9 mouse cellular contexts compared by ENCODE assay signal in the genomic region with DNA sequence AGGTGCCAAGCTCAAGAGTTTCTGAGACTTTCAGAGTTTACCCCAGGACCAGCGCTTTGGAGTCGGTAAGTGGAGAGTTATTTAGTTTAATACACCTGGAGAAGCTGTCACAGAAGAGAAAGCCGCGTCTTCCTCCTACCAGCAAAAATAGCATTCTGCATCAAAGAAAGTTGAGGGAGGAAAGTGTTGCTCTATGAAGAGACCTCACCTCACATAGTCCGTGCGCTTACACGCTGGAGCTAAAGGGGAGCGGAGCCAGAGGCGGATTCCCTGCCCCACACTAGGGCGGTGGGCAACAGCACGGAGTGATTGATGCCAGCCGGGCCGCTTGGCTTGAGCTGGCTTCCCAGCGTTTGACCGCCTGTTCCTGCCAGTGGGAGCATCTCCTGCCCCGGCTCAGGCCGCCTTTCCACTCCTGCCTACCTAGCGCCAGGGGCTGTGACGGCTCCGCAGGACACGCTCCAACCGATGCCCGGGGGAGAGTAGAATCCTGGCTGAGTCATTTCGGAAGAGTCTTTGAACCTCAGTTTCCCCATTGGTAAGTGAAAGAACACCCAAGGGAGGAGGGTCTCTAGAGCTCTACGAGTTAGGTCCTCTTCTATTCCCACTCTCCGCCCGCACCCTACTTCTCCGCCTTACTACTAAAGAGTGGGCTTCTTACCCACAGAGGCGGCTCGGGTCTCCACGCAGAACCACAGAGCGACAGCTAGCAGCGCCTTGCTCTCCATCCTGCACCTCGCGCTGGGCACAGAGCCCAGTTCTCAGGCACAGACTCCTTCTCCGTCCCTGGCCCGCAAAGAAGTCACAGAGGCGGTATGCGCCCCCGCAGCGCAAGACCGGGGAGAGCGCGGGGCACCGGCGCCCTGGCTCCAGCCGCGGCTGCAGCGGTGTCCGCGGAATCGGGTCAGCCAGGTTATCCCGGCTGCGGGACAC. TPM values are rescaled to one million over a fixed set of nuclear protein-coding genes. Genes with fewer than 3 reads are reported as not detected.
A peak's percentile ranks its signal among the peaks of the same experiment; 100 is the strongest.
DNase-seq lines count a peak whose midpoint lies in the region; ATAC-seq lines count a peak whose summit lies in the region.
"Had no signal": no experiment of that assay in that cellular context is flagged by ENCODE, and none has a peak within 500 bp of the region (broad histone marks: within the 10 kb centered on the region; RNA-seq: fewer than 3 reads in every experiment).

No protein-coding gene starts in this region.

- H3K4me3 ChIP-seq in erythroblast, embryonic 14.5 days (replicated peaks) = peak overlapping the region; percentile 35
- H3K4me3 ChIP-seq in hindbrain, embryonic 11.5 days (ENCODE audit: low read depth, low read length) = peak overlapping the region; percentile 61
- H3K4me3 ChIP-seq in liver, embryonic 11.5 days (ENCODE audit: low read depth, low read length) = peak overlapping the region; percentile 64
- peak overlapping the region; percentile 60 for H3K4me3 ChIP-seq in neural tube, embryonic 12.5 days

- peaks cover 5% of the 10 kb centered on the region; the same call in 1 of the 2 replicates for H3K9me3 ChIP-seq in erythroblast, embryonic 14.5 days (ENCODE audit: control insufficient read depth, low read length)
- H3K9me3 ChIP-seq in hindbrain, embryonic 11.5 days (ENCODE audit: control insufficient read depth, low read length) = no peaks in the 10 kb centered on the region
- no peaks in the 10 kb centered on the region for H3K9me3 ChIP-seq in liver, embryonic 11.5 days (ENCODE audit: control insufficient read depth, low read length)
- H3K9me3 ChIP-seq in neural tube, embryonic 12.5 days = no peaks in the 10 kb centered on the region

- peak overlapping the region; percentile 56 for H3K9ac ChIP-seq in hindbrain, embryonic 11.5 days (ENCODE audit: low read depth, low read length)
- H3K9ac ChIP-seq in liver, embryonic 11.5 days (ENCODE audit: low read depth, low read length) = peak overlapping the region; percentile 62
- peak overlapping the region; percentile 61 for H3K9ac ChIP-seq in neural tube, embryonic 12.5 days

- peak overlapping the region; percentile 58; the same call in 1 of the 2 replicates for H3K27ac ChIP-seq in hindbrain, embryonic 11.5 days (ENCODE audit: low read depth, low read length)
- H3K27ac ChIP-seq in liver, embryonic 11.5 days (ENCODE audit: low read depth, low read length) = 0 out of 2 replicates have a peak overlapping the region, but pooled peaks have one; percentile 19
- H3K27ac ChIP-seq in neural tube, embryonic 12.5 days = no peak overlapping the region

- peaks cover 4% of the 10 kb centered on the region; the same call in 1 of the 2 replicates for H3K4me1 ChIP-seq in erythroblast, embryonic 14.5 days (ENCODE audit: control insufficient read depth)
- peaks cover 5% of the 10 kb centered on the region; the same call in 1 of the 2 replicates for H3K4me1 ChIP-seq in hindbrain, embryonic 11.5 days (replicated peaks; ENCODE audit: control insufficient read depth, insufficient read depth, low read length)
- peaks cover 11% of the 10 kb centered on the region for H3K4me1 ChIP-seq in liver, embryonic 11.5 days (replicated peaks; ENCODE audit: control insufficient read depth, insufficient read depth, low read length)
- H3K4me1 ChIP-seq in neural tube, embryonic 12.5 days = peaks cover 16% of the 10 kb centered on the region

- under 1% methylated on average over 52 of the region's 54 CpGs for WGBS in hindbrain, embryonic 11.5 days
- WGBS in liver, embryonic 11.5 days = 2% methylated on average over 54 of the region's 54 CpGs
- WGBS in neural tube, embryonic 12.5 days = 2% methylated on average over 54 of the region's 54 CpGs

- H3K36me3 ChIP-seq in erythroblast, embryonic 14.5 days (ENCODE audit: control insufficient read depth) = no peaks in the 10 kb centered on the region
- no peaks in the 10 kb centered on the region for H3K36me3 ChIP-seq in hindbrain, embryonic 11.5 days (ENCODE audit: control insufficient read depth, insufficient read depth, low read length)
- H3K36me3 ChIP-seq in liver, embryonic 11.5 days (ENCODE audit: control insufficient read depth, insufficient read depth, low read length) = no peaks in the 10 kb centered on the region
- no peaks in the 10 kb centered on the region for H3K36me3 ChIP-seq in neural tube, embryonic 12.5 days

- DNase-seq in urinary bladder, postnatal 25 days (ENCODE audit: low spot score) = peak; percentile 9
- no peak for DNase-seq in urinary bladder, postnatal 36 days (ENCODE audit: low spot score in 2 of 2)
- no peak for DNase-seq in hindbrain, embryonic 11.5 days (ENCODE audit: low spot score)
- peak; percentile 50 for DNase-seq in liver, embryonic 11.5 days (ENCODE audit: low spot score)
- no peak for DNase-seq in yolk sac, embryonic 10.5 days (ENCODE audit: low spot score)

- peak overlapping the region; percentile 100 for H3K4me2 ChIP-seq in hindbrain, embryonic 11.5 days (replicated peaks; ENCODE audit: low read depth, low read length)
- H3K4me2 ChIP-seq in liver, embryonic 11.5 days = peak overlapping the region; percentile 94
- peak overlapping the region; percentile 100 for H3K4me2 ChIP-seq in neural tube, embryonic 12.5 days (replicated peaks)

- no peak for ATAC-seq in erythroblast, adult 5-6 weeks (replicated peaks; ENCODE audit: low FRiP score, poor library complexity, severe bottlenecking)
- peak; percentile 77 for ATAC-seq in hindbrain, embryonic 11.5 days (ENCODE audit: low FRiP score)
- peak; percentile 41; the same call in 1 of the 2 replicates for ATAC-seq in liver, embryonic 11.5 days (replicated peaks; ENCODE audit: low FRiP score)
- ATAC-seq in neural tube, embryonic 12.5 days (ENCODE audit: low FRiP score, low read depth) = peak; percentile 73

- H3K27me3 ChIP-seq in erythroblast, embryonic 14.5 days (ENCODE audit: control insufficient read depth) = peaks cover 80% of the 10 kb centered on the region
- H3K27me3 ChIP-seq in hindbrain, embryonic 11.5 days (ENCODE audit: control insufficient read depth, insufficient read depth, low read length) = peaks cover 32% of the 10 kb centered on the region
- H3K27me3 ChIP-seq in liver, embryonic 11.5 days (replicated peaks; ENCODE audit: control insufficient read depth, insufficient read depth, low read length) = peaks cover 48% of the 10 kb centered on the region
- H3K27me3 ChIP-seq in neural tube, embryonic 12.5 days (replicated peaks) = peaks cover 51% of the 10 kb centered on the region
- H3K27me3 ChIP-seq: CH12.LX had no signal

RNA-seq across cellular contexts. Expression of gene Kdr, which starts 0.6 kb away (rescaled TPM):
- polyA plus RNA-seq in erythroblast, embryonic 14.5 days (2012) = 0.02 TPM in 1 of 2 replicates, not detected in the other
- total RNA-seq in erythroblast, adult 5-6 weeks (2015; ENCODE audit: low replicate concordance) = not detected in 2 replicates
- 0.17 TPM in 1 of 2 replicates, not detected in the other for total RNA-seq in erythroblast, adult 5-6 weeks (2017; ENCODE audit: low replicate concordance)
- 20.1 and 24.9 TPM in 2 replicates for polyA plus RNA-seq in hindbrain, embryonic 11.5 days (2014; fragmentation: Nextera tagmentation; extraction: Ambion mirVana)
- polyA plus RNA-seq in liver, embryonic 11.5 days (2014; fragmentation: Nextera tagmentation; extraction: Ambion mirVana) = 28.0 and 31.2 TPM in 2 replicates
- polyA plus RNA-seq in neural tube, embryonic 12.5 days (2016; fragmentation: Nextera tagmentation; extraction: Ambion mirVana) = 29.7 and 31.0 TPM in 2 replicates
- total RNA-seq: CH12.LX had no signal

Comparison
In these comparisons a context has a peak if more than half of its experiments do, and no peak if none do; other contexts are left out.
1. DNase-seq: peak in urinary bladder, postnatal 25 days (single experiment) and liver, embryonic 11.5 days (single experiment); none in urinary bladder, postnatal 36 days (0 of 2), hindbrain, embryonic 11.5 days (single experiment) and yolk sac, embryonic 10.5 days (single experiment).
2. RNA of gene Kdr, which starts 0.6 kb away (polyA plus RNA-seq): 29.7 to 31.0 TPM in neural tube, embryonic 12.5 days, 28.0 to 31.2 TPM in liver, embryonic 11.5 days and 20.1 to 24.9 TPM in hindbrain, embryonic 11.5 days; 0.02 TPM in erythroblast, embryonic 14.5 days; every median in the first group is over 10 times any median in the second.
3. Peak in every context shown above with its lines, with median percentiles within 50 percentile points of each other: H3K4me3 ChIP-seq, H3K4me2 ChIP-seq and H3K9ac ChIP-seq.